Mouse (Mus musculus): ENCODE measurements at regions not wholly inside any gene's neighbourhood (a gene's known extent, or its start where the extent isn't known, plus 50 kb on each side); places are given as distances from the start of the nearest gene placed in this dataset.
A peak's percentile ranks its signal among the peaks of the same experiment; 100 is the strongest.

DNA sequence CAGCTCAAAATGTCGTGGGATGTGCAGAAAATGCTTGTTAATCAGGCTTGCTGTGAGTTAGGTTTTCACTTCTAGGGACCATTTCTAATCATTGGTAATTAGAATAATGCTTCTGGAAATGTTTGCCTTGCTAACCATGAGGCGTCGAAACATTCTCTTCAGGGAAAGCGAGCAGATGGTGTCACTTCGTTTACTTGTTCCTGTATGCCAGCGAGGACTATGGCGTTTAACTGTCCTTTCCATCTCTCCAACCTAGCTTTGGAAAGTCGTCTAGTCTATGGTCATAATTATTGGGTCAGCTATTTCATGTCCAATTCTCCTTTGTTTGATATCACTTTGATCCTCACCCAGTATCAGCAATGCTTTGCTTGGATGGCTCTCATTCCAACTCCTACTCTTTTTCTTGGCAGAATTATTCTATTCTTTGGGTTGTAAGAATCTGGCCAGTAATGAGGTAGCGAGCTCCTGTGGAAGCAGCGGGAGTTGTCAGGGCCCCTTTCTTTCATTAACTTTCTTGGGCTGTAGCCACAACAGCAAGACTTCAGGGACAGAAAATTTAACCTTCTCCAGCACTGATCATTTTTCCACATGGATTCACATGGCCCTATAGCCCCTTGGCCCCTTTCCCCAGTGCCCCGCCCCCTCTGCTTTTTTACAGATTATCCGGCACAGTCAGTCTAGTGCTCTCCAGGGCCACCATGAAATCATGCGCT, 374.0 kb upstream of the Plscr5 start:
- DNase-seq (ENCODE audit: low read depth, low spot score), result peak; percentile 11

DNA sequence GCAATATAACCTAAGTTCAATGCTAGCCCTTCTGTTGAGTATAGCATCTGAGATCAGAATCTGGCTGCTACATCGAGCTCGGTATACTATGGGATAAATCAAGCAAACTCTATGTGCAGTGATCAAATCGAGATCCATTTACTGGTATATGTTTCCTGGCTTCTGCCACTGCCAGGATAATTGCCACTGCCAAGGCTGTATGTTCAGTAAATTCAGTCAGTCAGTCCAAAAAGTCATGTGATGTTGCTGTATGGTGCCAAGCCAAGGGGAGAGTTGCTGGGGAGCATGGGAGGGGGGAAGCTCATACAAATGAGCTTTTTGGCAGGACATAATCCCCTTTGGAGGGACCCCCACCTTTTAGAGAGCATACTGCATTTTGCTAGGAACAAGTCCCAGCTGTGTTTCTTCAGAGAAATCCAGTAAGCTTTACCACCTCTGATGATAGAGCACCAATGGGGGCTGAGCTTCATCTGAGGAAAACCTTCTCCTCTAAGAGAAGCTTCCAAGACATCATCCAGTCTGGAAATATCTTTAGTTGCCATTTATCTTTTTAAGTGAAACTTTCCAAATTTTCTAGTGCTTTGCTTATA, 389.3 kb upstream of the Plscr5 start:
- no peak for DNase-seq (ENCODE audit: low read depth, low spot score)

DNA sequence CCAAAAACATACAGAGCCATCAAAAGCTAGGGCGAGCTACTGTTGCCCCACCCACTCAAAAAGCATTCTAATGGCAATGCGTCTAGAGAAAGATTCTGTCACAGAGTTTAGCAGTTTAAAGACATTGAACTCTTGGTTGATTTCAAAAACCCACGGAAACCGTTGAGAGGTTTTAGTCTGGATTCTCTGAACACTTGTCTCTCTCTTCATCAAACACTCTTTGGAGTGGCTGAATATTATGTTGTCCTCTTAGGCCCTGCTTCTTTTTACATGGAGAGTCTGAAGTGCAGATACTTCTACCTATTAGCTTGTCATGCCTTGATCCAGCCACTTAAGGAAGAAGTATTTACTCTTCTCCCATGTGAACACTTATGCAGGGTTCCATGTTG, 393.9 kb upstream of the Plscr5 start:
- no peak for DNase-seq (ENCODE audit: low read depth, low spot score)

DNA sequence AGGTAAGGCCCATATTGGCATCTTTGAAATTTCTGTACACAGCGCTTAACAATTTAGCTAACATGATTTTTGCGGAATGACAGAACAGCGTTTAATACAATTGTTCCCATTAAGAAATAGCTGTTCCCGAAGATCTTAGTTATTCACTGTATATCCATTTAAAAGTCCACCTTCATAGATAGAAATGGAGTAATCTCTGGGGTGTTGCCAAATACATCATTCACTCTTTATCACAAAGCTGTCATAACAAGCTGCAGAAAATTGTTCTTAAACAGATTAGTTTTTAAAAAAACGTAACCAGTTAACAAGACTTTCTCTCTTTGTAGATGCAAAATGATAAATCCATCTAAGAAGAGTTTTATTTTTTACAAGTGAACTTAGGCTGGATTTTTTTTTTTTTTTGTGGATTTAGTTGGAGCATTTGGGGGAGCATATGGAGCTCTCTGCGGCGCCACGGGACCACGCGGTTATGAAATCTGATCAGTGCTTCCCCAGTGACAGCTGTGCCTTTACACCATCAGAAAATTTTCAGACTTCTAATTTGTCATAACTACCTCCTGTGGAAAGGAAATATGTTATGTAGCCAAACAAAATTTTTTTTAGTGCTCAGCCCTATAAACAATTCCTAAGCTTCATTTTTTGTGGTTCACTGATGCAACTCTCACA, 394.4 kb upstream of the Plscr5 start:
- DNase-seq (ENCODE audit: low read depth, low spot score), result no peak

DNA sequence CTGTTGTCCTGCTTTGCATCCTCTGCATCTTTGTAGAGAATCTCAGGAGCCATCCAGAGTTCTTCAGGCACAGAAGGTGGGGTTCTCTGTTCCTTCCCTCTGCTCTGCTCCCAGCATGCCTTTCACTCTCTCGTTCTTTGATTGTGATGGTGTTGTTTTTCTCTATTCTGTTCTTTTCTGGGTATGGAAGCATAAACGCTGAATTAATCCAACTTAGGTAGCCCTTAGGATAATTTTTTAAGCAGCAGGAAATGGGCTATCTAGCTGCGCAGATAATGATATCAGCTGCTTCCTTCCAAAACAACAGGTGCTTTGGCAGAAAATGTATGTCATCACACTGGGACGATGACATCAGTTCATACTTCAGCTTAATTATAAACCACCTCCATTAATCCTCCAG, 395.8 kb upstream of the Plscr5 start:
- no peak for DNase-seq (ENCODE audit: low read depth, low spot score)

DNA sequence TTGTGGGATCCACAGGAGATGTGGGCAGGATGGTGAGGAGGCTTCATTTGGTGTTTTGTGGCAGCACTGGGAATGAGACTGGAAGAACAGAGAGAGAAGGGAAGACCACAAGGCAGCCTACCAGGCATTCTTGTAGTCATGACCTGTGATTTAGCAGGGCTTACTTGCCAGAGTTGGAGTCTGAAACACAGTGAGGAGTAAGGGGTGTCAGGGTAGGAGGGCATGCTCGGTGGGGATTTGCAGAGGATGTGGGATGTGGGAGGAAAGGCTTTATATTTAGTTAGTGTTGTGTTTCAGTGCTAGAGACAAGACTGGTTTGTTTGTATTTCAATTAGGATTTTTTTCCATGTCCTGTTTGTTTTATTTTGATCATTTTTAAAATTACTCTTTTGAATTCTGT, 387.3 kb upstream of the Zic1 start:
- no peak for DNase-seq (ENCODE audit: low read depth, low spot score)

DNA sequence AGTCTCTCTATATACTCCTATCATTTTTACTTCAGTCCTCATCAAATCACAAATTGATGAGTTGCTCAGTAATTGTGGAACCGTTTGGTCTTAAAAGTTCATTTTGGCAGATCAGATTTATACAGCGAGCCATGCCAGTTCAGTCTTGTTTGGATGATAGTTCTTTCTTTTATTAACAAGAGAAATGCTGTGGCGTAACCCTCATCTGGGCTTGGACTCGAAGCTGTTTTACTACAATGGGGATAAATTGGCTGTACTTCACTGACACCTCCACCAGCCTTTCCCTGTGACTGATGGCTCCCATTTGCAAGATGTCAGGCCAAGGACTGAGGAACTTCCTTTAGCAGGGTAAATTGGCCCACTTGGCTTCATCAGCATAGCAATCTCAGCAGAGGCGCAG, 345.5 kb upstream of the Zic1 start:
- no peak for DNase-seq (ENCODE audit: low read depth, low spot score)

DNA sequence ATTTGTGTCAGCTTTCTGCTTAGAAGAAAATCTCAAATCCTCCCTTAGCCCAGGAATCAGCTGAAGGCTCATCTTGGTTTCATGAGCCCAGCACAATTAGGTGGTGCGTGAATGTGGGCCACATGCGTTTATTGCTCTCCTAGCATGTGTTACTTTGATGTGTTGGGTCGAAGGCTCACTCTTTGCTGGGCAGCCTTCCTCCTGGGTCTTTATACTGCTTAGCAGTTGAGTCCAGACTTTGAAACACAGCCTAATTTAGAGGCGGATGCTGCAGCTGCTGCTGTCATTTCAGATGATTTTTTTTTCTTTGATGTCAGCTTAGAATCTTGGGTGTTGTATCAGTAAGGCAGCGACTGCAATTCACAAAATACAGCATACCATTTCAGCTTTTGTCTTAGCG, 315.2 kb upstream of the Zic1 start:
- DNase-seq (ENCODE audit: low read depth, low spot score), result no peak

DNA sequence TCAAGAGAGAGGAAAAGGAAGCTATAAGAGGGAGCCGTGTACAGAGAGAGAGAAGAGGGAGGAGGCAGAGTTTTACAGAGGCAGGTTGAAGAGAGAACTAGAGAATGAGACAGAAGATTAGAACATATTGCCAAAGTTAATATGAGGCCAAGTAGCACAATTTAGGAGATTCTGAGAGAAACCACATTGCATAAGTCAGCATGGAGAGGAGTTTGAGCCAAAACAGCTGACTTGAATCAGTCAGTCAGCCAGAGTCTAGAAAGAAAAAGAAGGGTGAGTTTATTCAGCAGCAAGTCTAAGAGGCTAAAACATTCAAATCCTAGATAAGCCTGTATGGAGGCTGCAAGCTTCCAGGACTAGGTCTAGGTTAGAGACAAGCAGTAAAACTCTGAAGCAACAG, 301.1 kb upstream of the Zic1 start:
- no peak for DNase-seq (ENCODE audit: low read depth, low spot score)

DNA sequence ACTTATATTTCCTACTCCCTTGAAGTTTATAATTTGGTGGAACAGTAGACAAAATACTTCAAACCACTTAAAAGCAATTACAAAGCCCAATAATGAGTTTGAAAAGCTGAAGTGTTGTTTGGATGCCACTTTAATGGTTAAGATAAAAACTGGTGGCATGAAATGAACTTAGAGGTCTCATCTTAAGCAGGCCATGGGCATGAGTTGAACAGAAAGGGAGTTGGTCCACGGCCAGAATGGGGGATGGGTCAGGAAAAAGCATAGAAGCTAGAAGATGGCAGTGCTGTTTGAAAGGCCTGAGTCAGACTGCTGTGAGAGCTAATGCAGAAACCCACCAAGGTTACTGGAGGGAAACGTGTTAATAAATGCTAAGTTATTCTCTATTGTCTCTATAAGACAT, 294.5 kb upstream of the Zic1 start:
- DNase-seq (ENCODE audit: low read depth, low spot score), result no peak

DNA sequence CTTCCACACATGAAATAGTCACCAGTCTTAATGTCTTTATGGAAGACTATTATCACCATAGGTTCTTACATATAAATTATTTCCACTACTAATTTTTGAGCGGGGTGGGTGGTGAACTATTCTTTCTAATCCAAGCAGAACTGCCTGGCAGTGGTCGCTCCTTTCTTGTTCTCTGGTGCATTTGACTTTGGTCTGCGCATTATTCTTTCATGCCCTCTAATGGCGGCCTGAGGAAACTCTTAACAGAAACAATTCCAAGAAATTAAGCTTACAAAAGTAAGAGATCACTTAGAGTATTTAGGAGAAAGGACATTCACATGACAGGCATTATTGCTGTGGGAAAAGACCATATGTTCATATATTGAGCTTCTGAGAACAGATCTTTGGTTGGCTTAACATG, 288.5 kb upstream of the Zic1 start:
- no peak for DNase-seq (ENCODE audit: low read depth, low spot score)

DNA sequence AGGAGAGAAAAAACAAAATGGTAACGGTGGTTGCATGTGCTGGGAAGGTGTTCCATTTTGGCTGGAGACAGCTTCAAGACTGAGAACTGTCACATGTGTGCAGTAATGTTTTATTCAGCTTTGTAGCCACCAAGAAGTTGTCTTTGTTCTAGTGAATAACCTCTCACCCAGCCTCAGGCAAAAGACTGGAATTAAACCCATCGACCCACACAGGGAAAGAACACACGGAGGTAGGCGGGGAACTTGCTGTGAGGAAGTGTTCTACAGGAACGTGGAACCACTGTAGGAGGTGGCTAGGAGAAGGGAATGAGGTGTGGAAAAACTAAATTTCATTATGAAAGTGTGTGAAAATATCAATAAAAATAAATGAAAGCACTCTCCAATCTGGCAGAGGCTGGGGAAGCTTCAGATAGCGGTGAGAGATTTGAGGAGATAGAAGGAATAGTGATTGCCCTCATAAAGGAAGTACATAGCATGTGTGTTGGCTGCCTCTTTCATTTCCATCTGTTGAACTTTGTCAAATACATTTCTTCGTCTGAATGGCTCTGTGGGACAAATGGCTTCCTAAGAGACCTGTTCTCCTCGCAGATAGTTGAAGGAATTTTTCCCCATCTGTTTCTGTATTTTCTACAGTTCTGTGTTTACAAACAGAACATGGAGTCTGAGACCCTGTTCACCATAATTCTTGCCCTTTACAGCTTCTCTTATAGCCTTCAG, 286.9 kb upstream of the Zic1 start:
- DNase-seq (ENCODE audit: low read depth, low spot score), result no peak

DNA sequence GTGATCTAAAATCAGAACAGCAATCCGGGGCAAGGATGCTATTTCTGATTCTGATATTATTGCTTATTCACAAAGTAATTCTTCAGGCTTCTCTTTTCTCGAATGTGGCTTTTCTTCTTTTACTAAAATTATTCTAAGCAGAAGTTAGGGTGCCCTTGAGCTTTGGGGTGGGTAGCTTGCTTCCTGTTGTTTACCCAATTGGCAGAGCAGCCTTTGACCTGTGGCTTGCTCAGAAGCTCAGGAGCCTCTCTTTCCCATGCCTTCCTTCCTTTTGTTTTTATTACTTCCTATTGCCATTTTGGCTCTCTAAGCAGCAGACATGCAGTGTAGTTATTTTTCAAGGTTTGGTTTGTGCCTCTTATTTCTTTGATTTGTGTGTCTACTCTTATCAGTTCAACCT, 244.8 kb upstream of the Zic1 start:
- no peak for DNase-seq (ENCODE audit: low read depth, low spot score)

DNA sequence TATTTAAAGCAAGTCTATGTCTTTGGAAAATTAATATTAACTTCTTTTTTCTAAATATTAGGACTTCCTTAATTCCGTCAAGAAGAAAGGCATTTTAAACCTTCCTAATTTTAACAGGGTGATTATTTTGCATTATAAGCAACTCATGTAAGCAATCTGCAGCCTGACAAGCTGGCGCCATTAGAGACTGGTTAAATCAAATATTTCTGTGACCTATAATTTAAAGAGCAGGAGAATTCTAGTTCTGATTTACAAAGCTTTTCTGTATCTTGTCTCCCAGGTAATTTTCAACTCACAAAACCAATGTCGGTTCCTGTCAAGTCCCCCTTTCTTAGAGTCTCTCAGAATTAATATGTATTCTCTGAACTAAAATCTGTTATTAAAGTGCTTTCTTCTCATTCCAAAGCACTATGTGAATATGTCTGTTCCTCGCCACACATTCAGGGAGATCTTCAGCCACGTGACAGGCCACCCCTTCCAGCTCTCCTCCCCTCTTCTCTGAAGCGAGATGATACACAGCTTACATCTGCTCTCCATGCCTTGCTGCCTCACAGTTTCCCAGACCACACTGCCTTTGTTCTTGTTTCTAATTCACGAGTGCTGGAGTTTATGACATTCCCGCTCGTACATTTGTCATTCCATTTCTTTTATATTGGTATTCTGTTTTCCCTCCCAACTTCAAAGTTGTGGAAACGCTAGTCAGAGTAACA, 244.0 kb upstream of the Zic1 start:
- DNase-seq (ENCODE audit: low read depth, low spot score), result peak; percentile 46

DNA sequence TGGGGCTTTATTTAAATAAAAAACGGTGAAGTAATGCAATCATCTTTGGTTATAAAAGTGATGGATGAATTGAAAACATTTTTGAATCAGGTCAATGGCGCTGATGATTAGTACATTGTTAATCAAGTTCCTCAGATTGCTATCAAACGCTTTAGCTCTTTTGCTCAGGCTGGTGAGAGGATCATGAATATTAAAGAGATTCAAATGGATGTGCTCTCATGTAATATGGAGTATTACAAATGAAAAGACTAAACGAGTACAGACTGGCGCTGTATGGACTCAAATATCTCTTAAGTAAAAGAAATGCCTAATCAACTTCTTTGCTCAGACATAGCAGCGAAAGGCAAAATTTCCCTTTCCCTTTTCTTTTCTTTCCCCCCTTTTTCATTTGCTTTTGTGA, 236.1 kb upstream of the Zic1 start:
- DNase-seq (ENCODE audit: low read depth, low spot score), result no peak

DNA sequence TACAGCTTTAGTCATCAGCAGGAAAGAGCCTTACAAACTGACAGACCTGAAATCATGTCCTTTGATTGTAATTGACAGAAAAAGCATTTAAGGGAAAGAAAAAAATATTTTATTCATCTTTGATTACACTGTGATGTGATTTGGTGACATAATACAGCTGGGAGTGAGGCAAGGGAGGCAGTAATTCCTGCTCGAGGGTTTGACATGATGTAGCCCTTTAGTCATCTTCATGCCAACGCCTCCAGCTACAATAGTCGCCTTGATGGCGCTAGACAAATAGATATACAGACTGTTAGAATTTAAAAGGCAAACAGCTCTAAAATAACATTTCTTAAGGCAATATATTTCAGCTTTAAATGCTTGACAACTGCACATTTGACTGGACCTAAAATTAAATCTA, 226.3 kb upstream of the Zic1 start:
- no peak for DNase-seq (ENCODE audit: low read depth, low spot score)

DNA sequence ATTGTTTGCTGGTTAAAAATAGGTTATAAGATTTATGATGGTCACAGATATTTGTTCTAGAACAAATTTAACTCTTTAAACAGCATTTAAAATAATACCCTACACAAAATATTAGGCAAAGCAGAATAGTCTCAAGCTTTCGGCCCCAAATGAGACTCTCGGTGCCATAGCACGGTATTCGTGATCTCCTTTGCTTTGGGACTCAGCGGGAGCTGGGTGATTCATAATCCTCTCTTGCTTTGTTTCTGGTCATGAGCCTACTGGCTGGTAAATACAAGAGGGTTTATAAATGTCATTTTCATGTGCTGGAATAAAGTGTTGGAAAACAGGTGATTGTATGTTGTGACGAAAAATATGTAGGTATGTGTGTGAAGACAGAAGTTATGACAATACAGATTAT, 223.1 kb upstream of the Zic1 start:
- DNase-seq (ENCODE audit: low read depth, low spot score), result no peak

DNA sequence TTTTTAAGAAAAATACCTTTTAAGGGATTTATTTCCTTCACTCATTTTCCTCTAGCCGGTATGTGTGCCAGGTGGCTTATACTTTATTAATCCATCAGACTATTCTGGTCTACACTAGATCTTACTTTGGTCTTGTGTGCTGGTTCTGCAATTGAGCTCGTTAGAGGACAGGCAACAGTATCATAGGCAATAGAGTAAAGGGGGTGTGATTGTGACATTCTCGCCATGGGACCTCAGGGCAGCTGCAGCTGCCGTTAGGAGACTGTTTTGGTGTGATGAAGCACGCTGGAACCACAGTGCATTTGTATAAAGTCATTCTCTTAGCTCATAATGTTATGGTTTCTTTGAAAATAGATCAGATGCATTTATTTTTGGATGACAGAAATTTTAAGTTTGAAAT, 222.3 kb upstream of the Zic1 start:
- no peak for DNase-seq (ENCODE audit: low read depth, low spot score)

DNA sequence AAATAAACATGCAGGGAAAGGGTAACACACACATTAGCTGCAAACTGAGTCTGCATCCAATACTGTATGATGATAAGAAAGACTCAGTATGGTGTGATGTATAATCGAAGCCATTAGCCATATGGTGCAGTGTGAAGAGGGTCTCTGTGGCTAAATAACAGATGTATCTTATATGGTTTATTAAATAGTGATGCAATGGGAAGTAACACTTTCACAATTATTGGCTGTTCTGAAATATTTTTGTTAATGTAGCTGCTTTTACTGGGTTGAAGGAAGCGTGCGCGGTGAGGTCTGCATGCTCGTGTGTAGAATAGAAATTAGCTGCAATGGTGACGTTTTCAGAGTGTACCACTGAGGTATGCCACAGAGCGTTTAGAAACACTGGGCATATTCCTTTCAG, 221.7 kb upstream of the Zic1 start:
- no peak for DNase-seq (ENCODE audit: low read depth, low spot score)

DNA sequence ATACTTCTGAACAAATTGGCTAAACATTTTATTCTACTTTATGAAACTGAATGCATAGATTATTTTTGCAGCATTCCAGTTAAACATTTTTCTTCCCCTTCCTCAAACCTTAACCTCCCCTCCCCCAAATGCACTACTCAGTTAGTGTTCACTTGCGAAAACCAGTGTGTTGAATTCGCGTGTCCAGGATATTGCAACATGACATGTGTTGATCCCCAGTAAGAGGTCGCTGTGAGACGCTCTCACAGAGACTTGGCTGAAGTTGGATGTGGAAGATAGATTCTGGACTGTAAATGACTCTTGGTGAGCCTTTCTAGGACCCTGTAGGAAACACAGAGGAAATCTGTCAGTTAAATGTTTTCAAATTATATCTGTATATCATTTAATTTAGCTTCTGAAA, 221.0 kb upstream of the Zic1 start:
- no peak for DNase-seq (ENCODE audit: low read depth, low spot score)

DNA sequence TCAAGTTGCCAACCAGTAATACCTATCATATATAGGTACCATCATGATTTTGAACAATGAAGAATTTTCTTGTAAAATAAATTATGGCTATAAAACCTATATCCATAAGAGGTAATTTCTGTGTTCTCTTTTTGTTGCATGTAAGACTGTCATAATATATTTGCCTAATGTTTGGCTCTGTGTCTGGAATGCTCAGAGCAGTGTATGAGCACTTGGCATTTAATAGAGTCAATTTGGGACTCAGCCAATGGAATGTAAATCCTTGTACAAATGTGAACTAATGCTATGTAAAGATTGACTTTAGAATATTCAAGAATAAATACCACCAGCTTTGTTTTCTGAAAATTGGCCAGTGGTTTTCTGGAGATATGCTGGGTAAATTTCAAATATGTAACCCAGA, 208.5 kb upstream of the Zic1 start:
- no peak for DNase-seq (ENCODE audit: low read depth, low spot score)

DNA sequence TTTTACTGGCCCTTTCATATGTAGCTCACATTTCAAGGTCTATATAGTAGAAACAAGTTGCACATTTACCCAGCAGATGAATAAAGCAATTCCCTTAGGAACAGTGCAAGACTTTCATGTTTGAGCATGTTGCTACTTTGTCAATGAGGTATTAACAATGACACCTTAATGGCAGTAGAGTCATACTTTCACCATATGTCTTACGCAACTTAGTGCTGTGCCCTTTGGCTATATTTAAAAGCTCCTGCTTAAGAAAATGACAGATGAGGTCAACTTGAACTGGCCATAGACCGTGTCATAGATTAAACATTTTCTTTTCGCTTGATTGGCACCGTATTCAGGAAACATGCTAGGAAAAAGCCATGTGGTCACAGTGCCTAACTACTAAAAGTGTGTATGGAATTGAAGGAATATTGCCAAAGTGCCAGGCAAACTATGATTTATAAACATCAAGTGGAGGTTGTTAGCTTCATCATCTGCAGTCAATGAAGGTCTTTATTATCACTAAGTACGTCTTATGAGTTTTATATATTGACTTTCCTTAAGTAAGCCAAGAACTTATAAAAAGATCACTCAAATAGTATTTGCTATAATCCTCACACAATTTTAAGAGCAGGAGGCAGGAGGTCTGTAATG, 200.5 kb upstream of the Zic1 start:
- peak; percentile 35 for DNase-seq (ENCODE audit: low read depth, low spot score)

All from mesoderm, embryonic 11.5 days (tissue).